Mouse (Mus musculus): ENCODE results near the gene Rnaseh2c. TPM values are rescaled to one million over a fixed set of nuclear protein-coding genes. Genes with fewer than 3 reads are reported as not detected.

The Rnaseh2c gene
- total RNA-seq (2014; rRNA removed), result 19.8 and 27.1 TPM in 2 replicates
- 43.1 and 50.9 TPM in 2 replicates for polyA plus RNA-seq (2015; fragmentation: Nextera tagmentation; extraction: Ambion mirVana)

DNA sequence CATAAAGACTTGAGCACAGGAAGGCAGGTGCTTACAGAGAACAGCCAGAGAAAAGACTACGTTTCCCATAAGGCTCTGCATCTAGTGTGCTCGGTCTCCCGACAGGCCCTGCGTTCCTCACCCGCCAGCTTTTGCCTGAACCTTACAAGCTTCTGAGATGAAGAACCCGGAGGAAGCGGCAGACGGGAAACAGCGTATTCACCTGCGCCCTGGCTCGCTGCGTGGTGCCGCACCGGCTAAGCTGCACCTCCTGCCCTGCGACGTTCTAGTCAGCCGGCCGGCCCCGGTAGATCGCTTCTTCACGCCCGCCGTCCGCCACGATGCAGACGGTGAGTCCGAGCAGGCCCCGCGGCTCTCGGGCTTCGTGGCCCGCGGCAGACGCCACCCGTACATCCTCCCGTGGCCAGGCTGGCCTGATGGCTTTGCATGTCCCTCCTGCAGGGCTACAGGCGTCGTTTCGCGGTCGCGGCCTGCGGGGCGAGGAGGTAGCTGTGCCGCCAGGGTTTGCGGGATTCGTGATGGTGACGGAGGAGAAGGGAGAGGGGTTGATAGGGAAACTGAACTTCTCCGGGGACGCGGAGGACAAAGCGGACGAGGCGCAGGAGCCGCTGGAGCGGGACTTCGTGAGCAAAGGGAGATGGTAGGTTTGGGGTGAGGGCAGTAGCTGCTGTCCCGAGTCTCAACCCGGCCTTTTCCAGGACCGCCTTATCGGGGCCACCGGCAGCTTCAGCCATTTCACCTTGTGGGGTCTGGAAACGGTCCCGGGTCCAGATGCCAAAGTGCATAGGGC, at the start of gene Rnaseh2c:
TSS of gene Rnaseh2c (plus strand) at position 122 of the 790 bp plus-strand sequence.
- Histone ChIP-seq H3K4me1 (ENCODE audit: insufficient read depth, low read length) (no peaks in the 10 kb centered on the region), H3K27me3 (ENCODE audit: insufficient read depth, low read length) (no peaks in the 10 kb centered on the region), H3K4me3 (ENCODE audit: low read depth, low read length) (peak within 1 kb of the TSS; percentile 57), H3K9ac (replicated peaks; ENCODE audit: low read length, poor library complexity, severe bottlenecking) (peak within 1 kb of the TSS; percentile 76), H3K9me3 (ENCODE audit: low read length) (no peaks in the 10 kb centered on the region), H3K4me2 (ENCODE audit: low read depth, low read length, poor library complexity, severe bottlenecking) (peak within 1 kb of the TSS; percentile 78), H3K27ac (ENCODE audit: low read depth, low read length) (peak within 1 kb of the TSS; percentile 72), H3K36me3 (ENCODE audit: insufficient read depth, low read length) (peaks cover 39% of the 10 kb centered on the region)
- ATAC-seq (ENCODE audit: low FRiP score), result peak; percentile 86
- no peak for TF ChIP-seq CTCF (IDR thresholded peaks at IDR 0.05)
- peak; percentile 94 for DNase-seq (ENCODE audit: low spot score)
- under 1% methylated on average over 64 of the region's 64 CpGs for WGBS

DNA sequence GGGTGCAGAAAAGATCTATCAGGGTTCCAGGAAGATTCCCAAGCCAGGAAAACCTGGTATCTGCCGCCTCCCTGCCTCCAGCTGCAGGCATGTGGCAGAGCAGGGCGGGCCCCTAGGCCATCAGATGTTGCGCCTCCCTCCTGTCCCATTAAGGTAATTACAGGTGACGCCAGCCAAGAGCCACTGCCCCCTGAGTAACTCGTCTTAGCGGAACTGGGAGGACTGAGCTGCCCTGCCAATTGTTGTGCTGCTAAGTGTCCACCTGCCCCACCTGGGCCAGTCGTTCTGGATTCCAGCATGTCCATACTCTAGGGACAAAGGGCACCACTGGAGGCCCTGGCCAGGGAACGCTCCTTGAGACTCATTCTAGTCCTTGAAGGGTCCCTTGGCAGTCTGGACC, 47.9 kb upstream of the Rnaseh2c start:
- DNase-seq (ENCODE audit: low spot score) (no peak), ATAC-seq (ENCODE audit: low FRiP score) (no peak)
- Histone ChIP-seq H3K27me3 (ENCODE audit: insufficient read depth, low read length) (peaks cover 22% of the 10 kb centered on the region), H3K9me3 (ENCODE audit: low read length) (no peaks in the 10 kb centered on the region), H3K4me2 (ENCODE audit: low read depth, low read length, poor library complexity, severe bottlenecking) (no peak overlapping the region), H3K9ac (replicated peaks; ENCODE audit: low read length, poor library complexity, severe bottlenecking) (no peak overlapping the region), H3K36me3 (ENCODE audit: insufficient read depth, low read length) (peaks cover 3% of the 10 kb centered on the region; the same call in 1 of the 2 replicates), H3K4me3 (ENCODE audit: low read depth, low read length) (no peak overlapping the region), H3K4me1 (ENCODE audit: insufficient read depth, low read length) (no peaks in the 10 kb centered on the region), H3K27ac (ENCODE audit: low read depth, low read length) (no peak overlapping the region)
- TF ChIP-seq CTCF (IDR thresholded peaks at IDR 0.05), result no peak
- 58% methylated on average over 8 of the region's 8 CpGs for WGBS

DNA sequence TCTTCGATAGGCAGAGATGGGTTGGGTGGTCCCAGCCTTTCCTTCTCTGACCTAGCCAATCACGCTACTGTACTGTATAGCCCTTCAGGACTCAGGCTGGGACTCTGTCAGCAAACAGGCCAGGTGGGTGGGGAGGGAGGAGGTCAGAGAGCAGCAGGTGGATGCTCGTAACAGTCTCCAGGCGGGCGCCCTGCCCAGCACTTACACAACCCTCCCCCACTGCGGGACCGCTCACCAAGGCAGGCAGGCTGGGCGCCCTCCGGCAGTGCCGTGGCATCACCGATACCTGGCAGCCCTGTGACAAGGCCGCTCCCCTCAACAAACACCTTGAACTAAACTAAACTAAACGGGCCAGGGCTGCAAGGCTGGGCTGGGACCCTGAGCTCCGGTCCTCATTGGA, 47.5 kb upstream of the Rnaseh2c start:
- Histone ChIP-seq H3K9ac (replicated peaks; ENCODE audit: low read length, poor library complexity, severe bottlenecking) (no peak overlapping the region), H3K9me3 (ENCODE audit: low read length) (no peaks in the 10 kb centered on the region), H3K4me3 (ENCODE audit: low read depth, low read length) (no peak overlapping the region), H3K4me2 (ENCODE audit: low read depth, low read length, poor library complexity, severe bottlenecking) (no peak overlapping the region), H3K27me3 (ENCODE audit: insufficient read depth, low read length) (peaks cover 27% of the 10 kb centered on the region), H3K4me1 (ENCODE audit: insufficient read depth, low read length) (no peaks in the 10 kb centered on the region), H3K27ac (ENCODE audit: low read depth, low read length) (no peak overlapping the region), H3K36me3 (ENCODE audit: insufficient read depth, low read length) (peaks cover 3% of the 10 kb centered on the region; the same call in 1 of the 2 replicates)
- 85% methylated on average over 14 of the region's 14 CpGs for WGBS
- no peak for DNase-seq (ENCODE audit: low spot score)
- ATAC-seq (ENCODE audit: low FRiP score), result no peak
- no peak for TF ChIP-seq CTCF (IDR thresholded peaks at IDR 0.05)

DNA sequence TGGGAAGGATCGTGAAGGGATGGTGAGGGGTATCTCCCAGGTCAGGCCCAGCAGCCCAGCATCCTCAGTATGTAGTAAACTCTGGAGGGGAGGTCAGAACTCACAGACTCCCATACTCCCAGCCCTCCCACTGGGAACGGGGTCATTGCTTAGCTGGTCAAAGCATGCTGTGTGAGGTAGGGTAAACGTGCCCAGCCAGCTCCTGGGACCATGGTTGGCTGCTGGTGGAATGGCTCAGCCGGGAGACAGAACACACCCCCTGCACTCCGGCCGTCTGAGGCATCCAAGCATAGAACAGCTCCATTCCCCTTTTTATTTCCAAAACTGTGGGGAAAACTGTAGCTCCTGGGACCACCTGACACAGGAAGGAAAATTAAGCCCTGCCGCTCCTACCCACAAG, 43.5 kb upstream of the Rnaseh2c start:
- no peak for ATAC-seq (ENCODE audit: low FRiP score)

DNA sequence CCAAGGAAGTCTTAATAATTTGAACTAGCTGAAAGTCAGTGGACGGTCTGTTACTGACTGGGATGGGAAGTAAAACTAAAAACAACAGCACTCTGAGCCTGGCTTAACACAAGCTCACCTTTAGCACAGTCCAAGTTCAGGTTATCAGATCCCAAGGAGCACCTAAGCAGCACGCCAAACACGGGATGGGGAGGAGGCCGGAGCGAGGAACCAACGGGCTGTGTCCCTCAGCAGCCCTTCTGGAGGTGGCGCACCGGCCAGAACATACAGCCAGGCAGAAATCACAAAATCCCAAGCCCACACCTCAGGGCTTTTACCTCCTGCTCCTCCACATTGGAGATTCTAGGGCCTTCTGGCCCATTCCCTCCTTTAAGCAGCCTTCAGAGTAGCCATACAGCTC, 42.9 kb upstream of the Rnaseh2c start:
- H3K9me3 ChIP-seq (ENCODE audit: low read length), result no peaks in the 10 kb centered on the region
- no peak overlapping the region for H3K4me3 ChIP-seq (ENCODE audit: low read depth, low read length)
- H3K27ac ChIP-seq (ENCODE audit: low read depth, low read length), result no peak overlapping the region
- H3K9ac ChIP-seq (replicated peaks; ENCODE audit: low read length, poor library complexity, severe bottlenecking), result no peak overlapping the region
- no peak for ATAC-seq (ENCODE audit: low FRiP score)
- DNase-seq (ENCODE audit: low spot score), result no peak
- 56% methylated on average over 8 of the region's 8 CpGs for WGBS
- TF ChIP-seq CTCF (IDR thresholded peaks at IDR 0.05), result no peak
- peaks cover 60% of the 10 kb centered on the region for H3K27me3 ChIP-seq (ENCODE audit: insufficient read depth, low read length)
- H3K4me1 ChIP-seq (ENCODE audit: insufficient read depth, low read length), result 0 out of 2 replicates have a peak, but pooled peaks cover 6% of the 10 kb centered on the region
- H3K4me2 ChIP-seq (ENCODE audit: low read depth, low read length, poor library complexity, severe bottlenecking), result no peak overlapping the region
- no peaks in the 10 kb centered on the region for H3K36me3 ChIP-seq (ENCODE audit: insufficient read depth, low read length)

More for the DNA sequence above, 43.5 kb upstream of the Rnaseh2c start:
- DNase-seq (ENCODE audit: low spot score), result no peak
- H3K9me3 ChIP-seq (ENCODE audit: low read length), result no peaks in the 10 kb centered on the region
- no peak overlapping the region for H3K4me3 ChIP-seq (ENCODE audit: low read depth, low read length)
- H3K27me3 ChIP-seq (ENCODE audit: insufficient read depth, low read length), result peaks cover 55% of the 10 kb centered on the region
- 0 out of 2 replicates have a peak, but pooled peaks cover 6% of the 10 kb centered on the region for H3K4me1 ChIP-seq (ENCODE audit: insufficient read depth, low read length)
- no peak overlapping the region for H3K27ac ChIP-seq (ENCODE audit: low read depth, low read length)
- no peaks in the 10 kb centered on the region for H3K36me3 ChIP-seq (ENCODE audit: insufficient read depth, low read length)
- TF ChIP-seq CTCF (IDR thresholded peaks at IDR 0.05), result no peak
- no peak overlapping the region for H3K9ac ChIP-seq (replicated peaks; ENCODE audit: low read length, poor library complexity, severe bottlenecking)
- WGBS, result 39% methylated on average over 7 of the region's 7 CpGs
- no peak overlapping the region for H3K4me2 ChIP-seq (ENCODE audit: low read depth, low read length, poor library complexity, severe bottlenecking)

DNA sequence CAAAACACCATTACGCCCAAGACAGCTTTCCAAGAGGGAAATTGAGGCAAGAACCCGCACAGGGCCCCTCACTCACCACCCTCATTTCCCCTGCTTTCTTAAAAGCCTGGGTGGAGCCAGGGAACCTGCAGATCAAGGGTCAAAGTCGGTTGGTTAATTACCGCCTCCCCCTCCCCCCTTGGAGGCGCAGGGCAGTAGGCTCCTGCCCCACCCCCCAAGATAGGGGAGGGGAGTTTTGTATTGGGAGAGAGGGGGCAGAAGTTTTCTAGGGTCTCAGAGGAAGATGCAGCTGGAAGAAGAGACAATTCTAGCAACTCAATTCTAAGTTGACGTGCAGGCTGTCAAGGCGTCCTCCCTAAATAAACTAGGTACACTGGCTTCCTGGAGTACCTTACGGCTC, 42.4 kb upstream of the Rnaseh2c start:
- Histone ChIP-seq H3K4me3 (ENCODE audit: low read depth, low read length) (no peak overlapping the region), H3K27ac (ENCODE audit: low read depth, low read length) (no peak overlapping the region), H3K4me1 (ENCODE audit: insufficient read depth, low read length) (0 out of 2 replicates have a peak, but pooled peaks cover 6% of the 10 kb centered on the region), H3K36me3 (ENCODE audit: insufficient read depth, low read length) (no peaks in the 10 kb centered on the region), H3K9me3 (ENCODE audit: low read length) (no peaks in the 10 kb centered on the region), H3K9ac (replicated peaks; ENCODE audit: low read length, poor library complexity, severe bottlenecking) (no peak overlapping the region), H3K27me3 (ENCODE audit: insufficient read depth, low read length) (peaks cover 64% of the 10 kb centered on the region), H3K4me2 (ENCODE audit: low read depth, low read length, poor library complexity, severe bottlenecking) (peak overlapping the region; percentile 66; the same call in 1 of the 2 replicates)
- TF ChIP-seq CTCF (IDR thresholded peaks at IDR 0.05), result no peak
- ATAC-seq (ENCODE audit: low FRiP score) (no peak), DNase-seq (ENCODE audit: low spot score) (no peak)
- 16% methylated on average over 8 of the region's 8 CpGs for WGBS

Data from midbrain, postnatal 0 days (tissue).